Mouse (Mus musculus): ENCODE data around the gene Snx3. TPM values are rescaled to one million over a fixed set of nuclear protein-coding genes. Genes with fewer than 3 reads are reported as not detected.

Snx3 gene
- polyA plus RNA-seq, 1 experiment from 2014 or later = 340 TPM

GRCm38 (mm10) chr10:42510141-42510540, 8.3 kb downstream of the Snx3 start:
- H3K4me3 ChIP-seq (ENCODE audit: control insufficient read depth in 1 of 2, insufficient read depth in 1 of 2, low read depth in 1 of 2, low read length in 2 of 2) = no peak overlapping the region
- H3K27me3 ChIP-seq (ENCODE audit: control insufficient read depth, insufficient read depth, low read length) = no peaks in the 10 kb centered on the region
- H3K9ac ChIP-seq (ENCODE audit: low read length) = no peak overlapping the region
- H3K9me3 ChIP-seq (ENCODE audit: control insufficient read depth, low read length) = no peaks in the 10 kb centered on the region
- peaks cover 51% of the 10 kb centered on the region for H3K36me3 ChIP-seq (ENCODE audit: control insufficient read depth, insufficient read depth, low read length)
- no peak overlapping the region for H3K4me2 ChIP-seq (ENCODE audit: low read length)
- peaks cover 0 to 14% of the 10 kb centered on the region in 2 experiments; a peak in 2 of 4 replicates for H3K4me1 ChIP-seq (ENCODE audit: control insufficient read depth in 2 of 2, insufficient read depth in 2 of 2, low read length in 2 of 2)
- ATAC-seq (ENCODE audit: insufficient number of reproducible peaks, insufficient read depth, low FRiP score, low read depth) = no peak
- WGBS = 76% methylated on average over 6 of the region's 6 CpGs
- no peak overlapping the region for H3K27ac ChIP-seq (replicated peaks in 1 of 2; ENCODE audit: control insufficient read depth in 1 of 2, insufficient read depth in 1 of 2, low read depth in 2 of 2, low read length in 2 of 2)

DNA sequence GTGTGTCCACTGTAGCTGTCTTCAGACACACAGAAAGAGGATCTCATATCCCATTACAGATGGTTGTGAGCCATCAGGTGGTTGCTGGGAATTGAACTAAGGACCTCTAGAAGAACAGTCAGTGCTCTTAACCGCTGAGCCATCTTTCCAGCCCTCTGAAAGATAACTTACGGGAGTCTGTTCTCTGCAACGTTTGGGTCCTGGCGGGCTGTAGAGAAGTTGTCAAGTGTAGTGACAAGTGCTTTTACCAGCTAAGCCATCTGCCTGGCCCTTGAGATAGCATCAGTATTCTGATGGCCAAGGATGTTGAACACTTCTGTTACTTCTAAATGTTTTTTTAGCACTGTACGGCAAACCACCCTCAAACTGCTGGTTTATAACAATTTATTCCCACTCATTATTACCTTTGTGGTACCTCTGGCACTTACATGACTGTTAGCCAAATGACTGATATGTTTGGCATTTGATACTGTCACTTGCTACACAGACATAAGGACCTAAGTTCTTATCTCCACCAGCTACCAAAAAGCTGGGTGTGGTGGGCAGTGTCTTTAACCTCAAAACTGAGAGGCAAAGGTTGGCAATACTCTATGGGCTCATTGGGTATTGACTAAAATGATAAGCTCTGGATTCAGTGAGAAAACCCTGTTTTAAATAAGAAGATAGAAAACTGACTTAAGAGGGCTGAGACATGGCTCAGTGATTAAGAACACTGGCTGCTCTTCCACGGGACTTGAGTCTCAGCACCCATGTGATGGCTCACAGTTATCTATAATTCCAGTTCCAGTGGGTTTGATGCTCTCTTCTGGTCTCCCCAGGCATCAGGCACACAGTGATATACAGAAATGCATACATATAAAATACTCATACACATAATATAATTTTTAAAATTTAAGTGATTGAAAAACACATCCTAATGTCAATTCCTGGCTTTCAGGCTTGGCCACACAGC, 9.6 kb downstream of the Snx3 start:
- 59% methylated on average over 6 of the region's 6 CpGs for WGBS
- H3K4me3 ChIP-seq (ENCODE audit: control insufficient read depth in 1 of 2, insufficient read depth in 1 of 2, low read depth in 1 of 2, low read length in 2 of 2) = no peak overlapping the region
- no peak overlapping the region for H3K27ac ChIP-seq (replicated peaks in 1 of 2; ENCODE audit: control insufficient read depth in 1 of 2, insufficient read depth in 1 of 2, low read depth in 2 of 2, low read length in 2 of 2)
- no peaks in the 10 kb centered on the region for H3K9me3 ChIP-seq (ENCODE audit: control insufficient read depth, low read length)
- H3K4me2 ChIP-seq (ENCODE audit: low read length) = no peak overlapping the region
- H3K27me3 ChIP-seq (ENCODE audit: control insufficient read depth, insufficient read depth, low read length) = no peaks in the 10 kb centered on the region
- no peak overlapping the region for H3K9ac ChIP-seq (ENCODE audit: low read length)
- peaks cover 0 to 14% of the 10 kb centered on the region in 2 experiments; a peak in 2 of 4 replicates for H3K4me1 ChIP-seq (ENCODE audit: control insufficient read depth in 2 of 2, insufficient read depth in 2 of 2, low read length in 2 of 2)
- no peak for ATAC-seq (ENCODE audit: insufficient number of reproducible peaks, insufficient read depth, low FRiP score, low read depth)
- peaks cover 42% of the 10 kb centered on the region for H3K36me3 ChIP-seq (ENCODE audit: control insufficient read depth, insufficient read depth, low read length)

DNA sequence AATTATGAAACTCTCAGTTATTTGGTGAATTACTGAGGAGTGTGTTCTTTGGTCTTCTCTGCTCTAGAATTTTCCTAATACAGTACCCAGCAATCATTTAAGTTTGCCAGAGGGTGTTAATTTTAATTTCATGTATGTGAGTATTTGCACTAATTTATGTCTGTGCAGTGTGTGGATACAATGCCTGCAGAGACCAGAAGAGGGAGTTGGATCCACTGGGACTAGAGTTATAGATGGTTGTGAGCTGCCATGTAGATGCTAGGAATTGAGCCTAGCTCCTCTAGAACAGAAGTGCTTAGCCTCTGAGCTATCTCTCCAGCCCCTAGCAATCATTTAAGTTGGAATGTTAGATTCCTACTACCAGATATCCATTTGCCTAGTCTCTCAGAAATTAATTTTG, 12.3 kb downstream of the Snx3 start:
- no peak overlapping the region for H3K27ac ChIP-seq (replicated peaks in 1 of 2; ENCODE audit: control insufficient read depth in 1 of 2, insufficient read depth in 1 of 2, low read depth in 2 of 2, low read length in 2 of 2)
- no peaks in the 10 kb centered on the region for H3K27me3 ChIP-seq (ENCODE audit: control insufficient read depth, insufficient read depth, low read length)
- peaks cover 0 to 14% of the 10 kb centered on the region in 2 experiments; a peak in 1 of 4 replicates for H3K4me1 ChIP-seq (ENCODE audit: control insufficient read depth in 2 of 2, insufficient read depth in 2 of 2, low read length in 2 of 2)
- H3K4me3 ChIP-seq (ENCODE audit: control insufficient read depth in 1 of 2, insufficient read depth in 1 of 2, low read depth in 1 of 2, low read length in 2 of 2) = no peak overlapping the region
- no peak for ATAC-seq (ENCODE audit: insufficient number of reproducible peaks, insufficient read depth, low FRiP score, low read depth)
- no peak overlapping the region for H3K4me2 ChIP-seq (ENCODE audit: low read length)
- H3K36me3 ChIP-seq (ENCODE audit: control insufficient read depth, insufficient read depth, low read length) = peaks cover 20% of the 10 kb centered on the region; the same call in 1 of the 2 replicates
- no peaks in the 10 kb centered on the region for H3K9me3 ChIP-seq (ENCODE audit: control insufficient read depth, low read length)
- H3K9ac ChIP-seq (ENCODE audit: low read length) = no peak overlapping the region

GRCm38 (mm10) chr10:42518363-42518762, 16.5 kb downstream of the Snx3 start:
- H3K36me3 ChIP-seq (ENCODE audit: control insufficient read depth, insufficient read depth, low read length) = no peaks in the 10 kb centered on the region
- H3K27ac ChIP-seq (replicated peaks in 1 of 2; ENCODE audit: control insufficient read depth in 1 of 2, insufficient read depth in 1 of 2, low read depth in 2 of 2, low read length in 2 of 2) = no peak overlapping the region
- no peak overlapping the region for H3K9ac ChIP-seq (ENCODE audit: low read length)
- no peak for ATAC-seq (ENCODE audit: insufficient number of reproducible peaks, insufficient read depth, low FRiP score, low read depth)
- H3K27me3 ChIP-seq (ENCODE audit: control insufficient read depth, insufficient read depth, low read length) = no peaks in the 10 kb centered on the region
- H3K4me2 ChIP-seq (ENCODE audit: low read length) = no peak overlapping the region
- peaks cover 2 to 23% of the 10 kb centered on the region in 2 experiments for H3K4me1 ChIP-seq (ENCODE audit: control insufficient read depth in 2 of 2, insufficient read depth in 2 of 2, low read length in 2 of 2)
- no peak overlapping the region for H3K4me3 ChIP-seq (ENCODE audit: control insufficient read depth in 1 of 2, insufficient read depth in 1 of 2, low read depth in 1 of 2, low read length in 2 of 2)
- H3K9me3 ChIP-seq (ENCODE audit: control insufficient read depth, low read length) = no peaks in the 10 kb centered on the region
- 51% methylated on average over 8 of the region's 8 CpGs for WGBS

- WGBS = 27% methylated on average over 5 of the region's 5 CpGs
- peaks cover 2 to 23% of the 10 kb centered on the region in 2 experiments for H3K4me1 ChIP-seq (ENCODE audit: control insufficient read depth in 2 of 2, insufficient read depth in 2 of 2, low read length in 2 of 2)
- no peak overlapping the region for H3K9ac ChIP-seq (ENCODE audit: low read length)
- H3K9me3 ChIP-seq (ENCODE audit: control insufficient read depth, low read length) = no peaks in the 10 kb centered on the region
- no peak overlapping the region for H3K4me3 ChIP-seq (ENCODE audit: control insufficient read depth in 1 of 2, insufficient read depth in 1 of 2, low read depth in 1 of 2, low read length in 2 of 2)
- H3K27me3 ChIP-seq (ENCODE audit: control insufficient read depth, insufficient read depth, low read length) = no peaks in the 10 kb centered on the region
- H3K27ac ChIP-seq (replicated peaks in 1 of 2; ENCODE audit: control insufficient read depth in 1 of 2, insufficient read depth in 1 of 2, low read depth in 2 of 2, low read length in 2 of 2) = peak overlapping the region; percentile 62 to 67
- no peak; the same call in 1 of the 2 replicates for ATAC-seq (ENCODE audit: insufficient number of reproducible peaks, insufficient read depth, low FRiP score, low read depth)
- peaks cover 23% of the 10 kb centered on the region for H3K36me3 ChIP-seq (ENCODE audit: control insufficient read depth, insufficient read depth, low read length)
- no peak overlapping the region for H3K4me2 ChIP-seq (ENCODE audit: low read length)
Observed at GRCm38 (mm10) chr10:42521315-42521981, 19.6 kb downstream of the Snx3 start.

DNA sequence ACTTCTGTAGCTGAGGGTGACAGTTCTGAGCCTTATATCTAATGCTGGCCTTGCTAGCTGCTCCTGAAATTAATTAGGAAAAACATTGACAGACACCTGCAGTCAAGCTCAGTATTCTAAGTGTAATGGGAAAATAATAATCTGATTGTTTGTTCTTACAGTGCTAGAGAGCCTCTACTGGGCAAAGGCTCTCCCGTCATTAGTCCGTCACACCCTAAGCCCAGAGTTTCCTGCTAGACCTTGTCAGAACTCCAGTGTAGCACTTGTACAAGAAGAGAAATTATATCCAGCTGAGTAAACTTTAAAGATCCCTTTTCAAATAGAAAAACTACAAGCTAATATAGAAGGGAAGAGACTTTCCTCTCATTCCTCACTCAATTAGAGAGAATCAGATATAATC, 21.1 kb downstream of the Snx3 start:
- H3K4me1 ChIP-seq (ENCODE audit: control insufficient read depth in 2 of 2, insufficient read depth in 2 of 2, low read length in 2 of 2) = peaks cover 2 to 21% of the 10 kb centered on the region in 2 experiments
- H3K4me3 ChIP-seq (ENCODE audit: control insufficient read depth in 1 of 2, insufficient read depth in 1 of 2, low read depth in 1 of 2, low read length in 2 of 2) = no peak overlapping the region
- WGBS = 54% methylated on average over 2 of the region's 2 CpGs
- H3K9me3 ChIP-seq (ENCODE audit: control insufficient read depth, low read length) = no peaks in the 10 kb centered on the region
- no peak overlapping the region for H3K4me2 ChIP-seq (ENCODE audit: low read length)
- peaks cover 36% of the 10 kb centered on the region for H3K36me3 ChIP-seq (ENCODE audit: control insufficient read depth, insufficient read depth, low read length)
- H3K9ac ChIP-seq (ENCODE audit: low read length) = no peak overlapping the region
- ATAC-seq (ENCODE audit: insufficient number of reproducible peaks, insufficient read depth, low FRiP score, low read depth) = no peak
- H3K27me3 ChIP-seq (ENCODE audit: control insufficient read depth, insufficient read depth, low read length) = no peaks in the 10 kb centered on the region
- no peak overlapping the region for H3K27ac ChIP-seq (replicated peaks in 1 of 2; ENCODE audit: control insufficient read depth in 1 of 2, insufficient read depth in 1 of 2, low read depth in 2 of 2, low read length in 2 of 2)

DNA sequence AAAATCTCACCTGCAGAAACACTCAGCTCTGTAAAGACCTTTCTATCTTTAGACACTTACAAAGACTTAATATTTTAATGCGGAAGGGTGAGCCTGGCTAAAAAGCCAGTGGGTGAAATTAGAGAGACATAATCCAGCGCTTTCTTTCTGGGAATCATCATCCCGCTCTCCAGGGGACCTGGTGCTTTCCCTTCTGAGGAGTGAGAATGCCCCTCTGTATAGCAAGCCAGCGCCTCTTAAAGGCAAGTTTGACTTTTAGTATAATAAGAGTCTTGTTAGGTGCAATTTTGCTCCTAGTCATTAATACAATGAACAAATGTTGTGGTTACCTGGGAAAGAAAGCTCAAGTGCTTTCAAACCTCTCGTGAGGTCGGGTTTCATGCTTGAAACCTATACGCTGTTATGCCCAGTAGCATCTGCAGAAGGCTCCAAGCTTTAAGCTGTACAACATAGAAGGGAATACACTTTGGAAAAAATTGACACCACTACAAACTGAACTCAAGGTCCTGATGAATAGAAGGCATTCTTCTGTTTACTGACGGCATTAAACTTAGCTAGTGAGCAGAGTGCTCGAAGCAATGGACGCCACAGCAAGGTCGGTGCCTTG, 21.8 kb downstream of the Snx3 start:
- H3K36me3 ChIP-seq (ENCODE audit: control insufficient read depth, insufficient read depth, low read length) = peaks cover 43% of the 10 kb centered on the region
- no peaks in the 10 kb centered on the region for H3K9me3 ChIP-seq (ENCODE audit: control insufficient read depth, low read length)
- H3K9ac ChIP-seq (ENCODE audit: low read length) = no peak overlapping the region
- H3K4me1 ChIP-seq (ENCODE audit: control insufficient read depth in 2 of 2, insufficient read depth in 2 of 2, low read length in 2 of 2) = peaks cover 2 to 16% of the 10 kb centered on the region in 2 experiments
- no peak overlapping the region for H3K27ac ChIP-seq (replicated peaks in 1 of 2; ENCODE audit: control insufficient read depth in 1 of 2, insufficient read depth in 1 of 2, low read depth in 2 of 2, low read length in 2 of 2)
- H3K4me3 ChIP-seq (ENCODE audit: control insufficient read depth in 1 of 2, insufficient read depth in 1 of 2, low read depth in 1 of 2, low read length in 2 of 2) = no peak overlapping the region
- ATAC-seq (ENCODE audit: insufficient number of reproducible peaks, insufficient read depth, low FRiP score, low read depth) = no peak
- H3K27me3 ChIP-seq (ENCODE audit: control insufficient read depth, insufficient read depth, low read length) = no peaks in the 10 kb centered on the region
- 85% methylated on average over 11 of the region's 11 CpGs for WGBS
- no peak overlapping the region for H3K4me2 ChIP-seq (ENCODE audit: low read length)

Measured in heart, embryonic 14.5 days (tissue).